In genomic region chr4:145478128-145478527, GRCm38 (mm10) we compare ENCODE assay signal across 26 mouse cellular contexts. TPM values are rescaled to one million over a fixed set of nuclear protein-coding genes. Genes with fewer than 3 reads are reported as not detected.
A peak's percentile ranks its signal among the peaks of the same experiment; 100 is the strongest.
DNase-seq lines count a peak whose midpoint lies in the region; ATAC-seq and TF ChIP-seq lines count a peak whose summit lies in the region.
"Had no signal": no experiment of that assay in that cellular context is flagged by ENCODE, and none has a peak within 500 bp of the region (broad histone marks: within the 10 kb centered on the region; RNA-seq: fewer than 3 reads in every experiment).

No protein-coding gene starts in this region.

- H3K27me3 ChIP-seq in liver, embryonic 14.5 days (ENCODE audit: control insufficient read depth, insufficient read depth, low read length) = no peaks in the 10 kb centered on the region
- H3K27me3 ChIP-seq in G1E (ENCODE audit: insufficient read depth, low read length) = no peaks in the 10 kb centered on the region
- H3K27me3 ChIP-seq: forebrain, embryonic 12.5 days; hindbrain, embryonic 12.5 days; kidney, embryonic 15.5 days; liver, embryonic 15.5 days; stomach, embryonic 15.5 days had no signal

- H3K4me1 ChIP-seq in liver, embryonic 14.5 days (replicated peaks; ENCODE audit: control insufficient read depth in 2 of 2, insufficient read depth in 2 of 2, low read length in 1 of 2) = no peaks in the 10 kb centered on the region
- no peaks in the 10 kb centered on the region for H3K4me1 ChIP-seq in G1E (ENCODE audit: insufficient read depth, low read depth, low read length)
- H3K4me1 ChIP-seq: forebrain, embryonic 12.5 days; hindbrain, embryonic 12.5 days; kidney, embryonic 15.5 days; limb, embryonic 10.5 days; liver, embryonic 15.5 days; stomach, embryonic 15.5 days had no signal

- H3K36me3 ChIP-seq in liver, embryonic 14.5 days (replicated peaks; ENCODE audit: control insufficient read depth, insufficient read depth, low read depth) = no peaks in the 10 kb centered on the region
- no peaks in the 10 kb centered on the region for H3K36me3 ChIP-seq in G1E (replicated peaks)
- H3K36me3 ChIP-seq: forebrain, embryonic 12.5 days; hindbrain, embryonic 12.5 days; kidney, embryonic 15.5 days; limb, embryonic 10.5 days; liver, embryonic 15.5 days; stomach, embryonic 15.5 days had no signal

- TF ChIP-seq EP300 in liver, embryonic 14.5 days (IDR thresholded peaks at IDR 0.05; ENCODE audit: low read depth) = no peak

- DNase-seq in CD4-positive, CD25-positive, alpha-beta regulatory T cell, adult 2 months (ENCODE audit: low read depth, low spot score) = peak; percentile 12
- DNase-seq in liver, embryonic 14.5 days (ENCODE audit: low read depth in 3 of 3, low spot score in 3 of 3) = no peak
- DNase-seq in liver (no peak), G1E (ENCODE audit: low spot score) (no peak)
- no peak for DNase-seq in spleen, adult 18-20 months
- no peak for DNase-seq in layer of hippocampus, postnatal 14 days (ENCODE audit: low spot score in 2 of 2)
- DNase-seq: adrenal gland, adult 8-10 months; cerebellum, adult 9-11 months; heart, postnatal 14 days; lung, postnatal 14 days; right cerebral cortex, postnatal 25 days; thymus, adult 2 months had no signal

- ATAC-seq in CD4-positive, CD25-positive, alpha-beta regulatory T cell, adult 4 months = no peak
- ATAC-seq in liver, embryonic 14.5 days (ENCODE audit: insufficient read depth) = no peak
- ATAC-seq in G1E (ENCODE audit: extremely low read depth, insufficient number of reproducible peaks, low FRiP score, poor library complexity, severe bottlenecking) = no peak
- 0 out of 2 replicates have a peak, but pooled peaks have one; percentile 39 for ATAC-seq in megakaryocyte progenitor cell, adult 5-6 weeks (replicated peaks; ENCODE audit: poor library complexity)
- ATAC-seq: inflammation-experienced regulatory T-cells, adult 6 months; midbrain, embryonic 16.5 days had no signal

- H3K4me2 ChIP-seq in liver, embryonic 14.5 days (ENCODE audit: low read depth) = no peak overlapping the region
- H3K4me2 ChIP-seq: forebrain, embryonic 12.5 days; heart, embryonic 11.5 days; hindbrain, embryonic 12.5 days; kidney, embryonic 15.5 days; liver, embryonic 15.5 days; stomach, embryonic 15.5 days had no signal

- H3K9ac ChIP-seq in liver, embryonic 14.5 days (replicated peaks) = no peak overlapping the region
- H3K9ac ChIP-seq: forebrain, embryonic 12.5 days; hindbrain, embryonic 12.5 days; kidney, embryonic 15.5 days; liver, embryonic 15.5 days; stomach, embryonic 15.5 days had no signal

- H3K4me3 ChIP-seq in liver, embryonic 14.5 days (ENCODE audit: insufficient read depth in 1 of 2, low read depth in 2 of 2, low read length in 2 of 2) = no peak overlapping the region
- no peak overlapping the region for H3K4me3 ChIP-seq in G1E (ENCODE audit: low read depth, low read length)
- H3K4me3 ChIP-seq: forebrain, embryonic 12.5 days; hindbrain, embryonic 12.5 days; kidney, embryonic 15.5 days; limb, embryonic 10.5 days; liver, embryonic 15.5 days; stomach, embryonic 15.5 days had no signal

- 51% methylated on average over 3 of the region's 3 CpGs for WGBS in liver, embryonic 14.5 days (ENCODE audit: insufficient replicate concordance)

- H3K27ac ChIP-seq in liver, embryonic 14.5 days = no peak overlapping the region
- H3K27ac ChIP-seq: forebrain, embryonic 12.5 days; hindbrain, embryonic 12.5 days; kidney, embryonic 15.5 days; limb, embryonic 10.5 days; liver, embryonic 15.5 days; stomach, embryonic 15.5 days had no signal

- peak; percentile 36; the same call in 1 of the 2 replicates for TF ChIP-seq CTCF in liver, embryonic 14.5 days (IDR thresholded peaks at IDR 0.05; ENCODE audit: low read depth)
- peak; percentile 20; the same call in 1 of the 2 replicates for TF ChIP-seq CTCF in G1E (IDR thresholded peaks at IDR 0.05; ENCODE audit: low read depth, low read length)

- H3K9me3 ChIP-seq in liver, embryonic 14.5 days (ENCODE audit: control insufficient read depth, low read length) = no peaks in the 10 kb centered on the region; the same call in 1 of the 2 replicates
- peaks cover 31% of the 10 kb centered on the region for H3K9me3 ChIP-seq in G1E (replicated peaks)
- H3K9me3 ChIP-seq: limb, embryonic 10.5 days; liver, embryonic 15.5 days; stomach, embryonic 15.5 days had no signal

RNA-seq across cellular contexts. Expression of gene Zfp990, which starts 32.4 kb away (rescaled TPM):
- polyA plus RNA-seq in CD4-positive, CD25-positive, alpha-beta regulatory T cell, adult 4 months (2017; shearing (Covaris generic)) = 1 to 10 TPM in 1 of 2 experiments, not detected in 1; 1.6 TPM
- 0.02 TPM in 1 of 2 replicates, not detected in the other for polyA plus RNA-seq in liver, embryonic 14.5 days (2012; rRNA removed)
- not detected in 2 replicates for polyA plus RNA-seq in liver, embryonic 14.5 days (2014; fragmentation: Nextera tagmentation; extraction: Ambion mirVana)
- total RNA-seq in G1E (2014; fragmentation: Nextera tagmentation) (116 and 136 TPM in 2 replicates), G1E (2017) (22.8 and 36.1 TPM in 2 replicates)
- 1.8 and 2.0 TPM in 2 replicates for polyA plus RNA-seq in G1E (2012)
- 0.25 TPM in 1 of 2 replicates, not detected in the other for total RNA-seq in megakaryocyte progenitor cell, adult 5-6 weeks (2015)
- 0.50 TPM in 1 of 2 replicates, not detected in the other for total RNA-seq in megakaryocyte progenitor cell, adult 5-6 weeks (2017)
- total RNA-seq in layer of hippocampus, postnatal 14 days (2021) = under 1 TPM; 0.41 to 0.48 TPM
- polyA plus RNA-seq: cortical plate, adult 2 months; embryonic facial prominence, embryonic 11.5 days; forebrain, embryonic 12.5 days; hindbrain, embryonic 12.5 days; kidney, embryonic 15.5 days; large intestine, adult 2 months; liver, embryonic 15.5 days had no signal

Comparison
In these comparisons a context has a peak if more than half of its experiments do, and no peak if none do; other contexts are left out.
1. RNA of gene Zfp990, which starts 32.4 kb away (total RNA-seq): 22.8 to 136 TPM in G1E; 0.25 to 0.50 TPM in megakaryocyte progenitor cell, adult 5-6 weeks and 0.41 to 0.48 TPM in layer of hippocampus, postnatal 14 days; every median in the first group is over 10 times any median in the second.